Comparison of ENCODE assay signal across 8 mouse cellular contexts in the genomic region with DNA sequence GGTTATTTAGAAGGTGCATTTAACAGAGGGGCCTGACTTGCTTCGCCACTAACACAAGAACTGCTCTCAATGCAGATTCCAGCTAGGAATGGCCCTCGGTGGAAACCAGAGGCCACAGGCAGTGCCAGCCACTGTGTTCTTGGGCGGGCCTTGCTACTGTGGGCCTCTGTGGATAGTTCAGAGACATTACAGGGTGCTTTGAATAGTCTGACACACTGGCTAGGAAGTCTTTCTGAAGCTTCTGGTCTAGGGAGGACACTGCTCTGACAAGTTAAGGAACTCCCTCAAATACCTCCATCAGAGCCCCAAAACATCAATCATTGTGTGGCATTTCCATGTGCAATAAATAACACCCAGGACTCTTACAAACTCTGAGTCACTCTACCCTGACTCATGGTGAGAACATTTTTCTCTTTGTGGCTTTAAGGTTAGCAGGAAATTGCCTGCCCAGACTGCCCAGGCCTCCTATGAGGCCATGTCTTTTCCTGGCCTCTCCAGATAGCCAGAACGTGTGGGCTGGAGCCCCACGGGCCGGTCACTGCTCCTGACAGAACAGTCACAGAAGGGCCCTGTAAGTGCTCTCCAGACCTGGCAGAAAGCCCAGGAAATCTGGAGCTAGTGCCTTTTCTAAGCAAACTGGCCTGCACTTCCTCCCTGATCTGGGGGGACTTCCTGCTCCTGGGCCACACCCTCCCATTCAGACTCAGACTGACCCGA. TPM values are rescaled to one million over a fixed set of nuclear protein-coding genes. Genes with fewer than 3 reads are reported as not detected.
A peak's percentile ranks its signal among the peaks of the same experiment; 100 is the strongest.
DNase-seq lines count a peak whose midpoint lies in the region; ATAC-seq and TF ChIP-seq lines count a peak whose summit lies in the region.

No protein-coding gene starts in this region.

- peak; percentile 79 for DNase-seq in adrenal gland, postnatal 10 days
- DNase-seq in cerebellum, adult 8-10 months, result peak; percentile 84
- DNase-seq in gastrocnemius, postnatal 14 days, result peak; percentile 79
- peak; percentile 71 for DNase-seq in intestine, embryonic 14.5 days (ENCODE audit: low spot score)
- peak; percentile 25 to 28 for DNase-seq in left cerebral cortex, adult 18-20 months (ENCODE audit: low spot score in 2 of 2)
- DNase-seq in lung, postnatal 10 days, result peak; percentile 96
- peak; percentile 83 for DNase-seq in stomach, postnatal 0 days (ENCODE audit: low spot score)
- DNase-seq in thymus, adult 2 months, result no peak

- no peak overlapping the region for H3K9ac ChIP-seq in intestine, embryonic 14.5 days (ENCODE audit: low read length)
- H3K9ac ChIP-seq in stomach, postnatal 0 days (ENCODE audit: low read length), result no peak overlapping the region

- peak overlapping the region; percentile 54 for H3K27ac ChIP-seq in intestine, embryonic 14.5 days (ENCODE audit: low read depth)
- peak overlapping the region; percentile 89 for H3K27ac ChIP-seq in stomach, postnatal 0 days (replicated peaks)
- H3K27ac ChIP-seq in thymus, adult 2 months (ENCODE audit: control insufficient read depth, insufficient read depth, low read length), result no peak overlapping the region

- peak; percentile 84 for ATAC-seq in intestine, embryonic 14.5 days (replicated peaks; ENCODE audit: low FRiP score, low TSS enrichment, low read depth)
- peak; percentile 95 for ATAC-seq in stomach, postnatal 0 days (ENCODE audit: low FRiP score, low TSS enrichment)

- 32% methylated on average over 7 of the region's 7 CpGs for WGBS in intestine, embryonic 14.5 days
- 20% methylated on average over 7 of the region's 7 CpGs for WGBS in stomach, postnatal 0 days
- 49% methylated on average over 7 of the region's 7 CpGs for WGBS in thymus, adult 2 months

- intact Hi-C loops in gastrocnemius, postnatal 14 days (cut with DNase I; ENCODE audit: low total_unique reads), result no loop called here

- no peaks in the 10 kb centered on the region for H3K9me3 ChIP-seq in intestine, embryonic 14.5 days (ENCODE audit: control insufficient read depth, low read length)
- no peaks in the 10 kb centered on the region for H3K9me3 ChIP-seq in stomach, postnatal 0 days (ENCODE audit: control insufficient read depth, low read length)

- H3K4me2 ChIP-seq in intestine, embryonic 14.5 days (ENCODE audit: low read length), result no peak overlapping the region
- H3K4me2 ChIP-seq in stomach, postnatal 0 days (replicated peaks; ENCODE audit: low read depth), result no peak overlapping the region

- no peaks in the 10 kb centered on the region for H3K36me3 ChIP-seq in intestine, embryonic 14.5 days (ENCODE audit: control insufficient read depth, insufficient read depth, low read length)
- no peaks in the 10 kb centered on the region for H3K36me3 ChIP-seq in stomach, postnatal 0 days (ENCODE audit: control insufficient read depth, insufficient read depth, low read length)
- no peaks in the 10 kb centered on the region for H3K36me3 ChIP-seq in thymus, adult 2 months (ENCODE audit: control insufficient read depth, insufficient read depth, low read length)

- TF ChIP-seq POLR2A in thymus, adult 2 months (IDR thresholded peaks at IDR 0.05; ENCODE audit: control insufficient read depth, extremely low read depth, insufficient read depth, low read length, poor library complexity), result no peak

- no peaks in the 10 kb centered on the region for H3K27me3 ChIP-seq in intestine, embryonic 14.5 days (replicated peaks; ENCODE audit: control insufficient read depth, insufficient read depth, low read length)
- no peaks in the 10 kb centered on the region for H3K27me3 ChIP-seq in stomach, postnatal 0 days (ENCODE audit: control insufficient read depth, insufficient read depth, low read length)
- H3K27me3 ChIP-seq in thymus, adult 2 months (ENCODE audit: control insufficient read depth, insufficient read depth, low read length), result no peaks in the 10 kb centered on the region

- no peak for TF ChIP-seq EP300 in stomach, postnatal 0 days (optimal IDR thresholded peaks at IDR 0.05)

- no peak for TF ChIP-seq CTCF in stomach, postnatal 0 days (IDR thresholded peaks at IDR 0.05; ENCODE audit: low read depth)
- TF ChIP-seq CTCF in thymus, adult 2 months (IDR thresholded peaks at IDR 0.05; ENCODE audit: borderline replicate concordance, control insufficient read depth, extremely low read depth, insufficient read depth, low read length, poor library complexity), result no peak

- peaks cover 13% of the 10 kb centered on the region; the same call in 1 of the 2 replicates for H3K4me1 ChIP-seq in intestine, embryonic 14.5 days (replicated peaks; ENCODE audit: control insufficient read depth, insufficient read depth, low read length)
- peaks cover 2% of the 10 kb centered on the region; the same call in 1 of the 2 replicates for H3K4me1 ChIP-seq in stomach, postnatal 0 days (replicated peaks; ENCODE audit: control insufficient read depth, insufficient read depth)
- peaks cover 2% of the 10 kb centered on the region; the same call in 1 of the 2 replicates for H3K4me1 ChIP-seq in thymus, adult 2 months (replicated peaks; ENCODE audit: control insufficient read depth, insufficient read depth, low read length)

- no peak overlapping the region for H3K4me3 ChIP-seq in intestine, embryonic 14.5 days (ENCODE audit: low read depth, low read length)
- H3K4me3 ChIP-seq in stomach, postnatal 0 days (ENCODE audit: low read depth, low read length), result no peak overlapping the region
- H3K4me3 ChIP-seq in thymus, adult 2 months (ENCODE audit: control insufficient read depth, insufficient read depth, low read length), result no peak overlapping the region

RNA-seq across cellular contexts. Expression of a gene that starts 7.4 kb away (rescaled TPM):
- total RNA-seq in adrenal gland, postnatal 10 days (2021), result 1 to 10 TPM; 5.1 to 6.0 TPM
- total RNA-seq in gastrocnemius, postnatal 14 days (2021), result 1 to 10 TPM; 4.2 to 4.3 TPM
- polyA plus RNA-seq in intestine, embryonic 14.5 days (2014; fragmentation: Nextera tagmentation; extraction: Ambion mirVana), result 6.1 and 7.5 TPM in 2 replicates
- 1 to 10 TPM in 1 of 2 experiments, under 1 TPM in 1; 0.87 to 1.5 TPM for total RNA-seq in left cerebral cortex, adult 18-20 months (2021)
- polyA plus RNA-seq in stomach, postnatal 0 days (2015; fragmentation: Nextera tagmentation; extraction: Ambion mirVana), result 49.8 and 57.5 TPM in 2 replicates
- polyA plus RNA-seq in thymus, adult 2 months (2012; rRNA removed), result 7.4 and 8.1 TPM in 2 replicates
